Mouse (Mus musculus) layer of hippocampus, postnatal 36 days (tissue): Measurements from ENCODE around the gene Creb3. TPM values are rescaled to one million over a fixed set of nuclear protein-coding genes. Genes with fewer than 3 reads are reported as not detected.
"Not testable (repeated sequence)": the region's sequence is repeated elsewhere in the genome, so short reads cannot be mapped to it uniquely, and the experiment has no call there.

ENCODE experiments used
- DNase-seq, 2 experiments: peaks; one replicate each; pipeline ENCODE4 v3.0.0; 2022
- total RNA-seq, 2 experiments: library from RNA; stranded (reverse); gene quantifications; 2 replicates each; pipeline ENCODE4 v1.2.3; 2021

Creb3 gene
- total RNA-seq, 2 experiments from 2014 or later, result 72.6 to 73.2 TPM

- DNase-seq, result no peak
These were observed 22.6 kb downstream of the Creb3 start, which contains the start of gene Msmp for GRCm38 (mm10) chr4:43584444-43585416. Gene Msmp, minus strand, starts transcription at chr4:43584494.

GRCm38 (mm10) chr4:43585682-43586081 is 23.6 kb downstream of the Creb3 start:
- DNase-seq, result no peak

- no peak for DNase-seq
These were observed 24.3 kb downstream of the Creb3 start for GRCm38 (mm10) chr4:43586411-43586810.

- DNase-seq, result no peak
These were observed 25.5 kb downstream of the Creb3 start for GRCm38 (mm10) chr4:43587681-43588080.

- no peak for DNase-seq
These were observed 29.4 kb downstream of the Creb3 start for GRCm38 (mm10) chr4:43591543-43591942.

GRCm38 (mm10) chr4:43591961-43592360 is 29.8 kb downstream of the Creb3 start:
- no peak for DNase-seq

GRCm38 (mm10) chr4:43593453-43593852 is 31.3 kb downstream of the Creb3 start:
- DNase-seq, result no peak

GRCm38 (mm10) chr4:43596597-43596996 is 34.5 kb downstream of the Creb3 start:
- not testable (repeated sequence) for DNase-seq

- no peak for DNase-seq
These were observed 36.1 kb downstream of the Creb3 start for GRCm38 (mm10) chr4:43598200-43598599.

- DNase-seq, result no peak
These were observed 36.7 kb downstream of the Creb3 start for GRCm38 (mm10) chr4:43598650-43599380.

GRCm38 (mm10) chr4:43600195-43600934 is 38.2 kb downstream of the Creb3 start:
- DNase-seq, result no peak

GRCm38 (mm10) chr4:43604099-43604498 is 42.0 kb downstream of the Creb3 start:
- no peak for DNase-seq

- DNase-seq, result no peak
These were observed 42.9 kb downstream of the Creb3 start for GRCm38 (mm10) chr4:43604751-43605685.

- no peak for DNase-seq
These were observed 50.4 kb downstream of the Creb3 start for GRCm38 (mm10) chr4:43612534-43612933.

GRCm38 (mm10) chr4:43613060-43613730 is 51.1 kb downstream of the Creb3 start:
- DNase-seq, result no peak

Other genes starting within 250 kb of the Creb3 start
- 100 to 1,000 TPM; 104 to 120 TPM for gene Rusc2, start 180.4 kb upstream of the Creb3 start, total RNA-seq
- gene Fam166b, start 133.2 kb upstream of the Creb3 start, total RNA-seq, result 1 to 10 TPM in 1 of 2 experiments, under 1 TPM in 1; 0.72 to 2.6 TPM
- 10 to 100 TPM; 76.2 to 76.3 TPM for gene Tesk1, start 120.4 kb upstream of the Creb3 start, total RNA-seq
- gene Cd72, start 107.7 kb upstream of the Creb3 start, total RNA-seq, result not detected
- gene Sit1, start 78.6 kb upstream of the Creb3 start, total RNA-seq, result not detected
- 10 to 100 TPM; 25.0 to 26.0 TPM for gene Ccdc107, start 69.4 kb upstream of the Creb3 start, total RNA-seq
- under 1 TPM; 0.56 to 0.82 TPM for gene Arhgef39, start 62.6 kb upstream of the Creb3 start, total RNA-seq
- under 1 TPM; 0.17 to 0.35 TPM for gene Car9, start 55.4 kb upstream of the Creb3 start, total RNA-seq
- 1 to 10 TPM; 4.8 to 6.9 TPM for gene Tpm2, start 38.6 kb upstream of the Creb3 start, total RNA-seq
- 10 to 100 TPM; 44.8 to 49.0 TPM for gene Tln1, start 359 bp downstream of the Creb3 start, total RNA-seq
- gene Rgp1, start 16.4 kb downstream of the Creb3 start, total RNA-seq, result 10 to 100 TPM; 43.2 to 51.2 TPM
- gene Gba2, start 16.5 kb downstream of the Creb3 start, total RNA-seq, result 10 to 100 TPM; 58.8 to 59.6 TPM
- gene Msmp, start 22.2 kb downstream of the Creb3 start, total RNA-seq, result not detected
- gene Npr2, start 69.6 kb downstream of the Creb3 start, total RNA-seq, result 10 to 100 TPM; 51.6 to 59.1 TPM
- gene Spag8, start 91.3 kb downstream of the Creb3 start, total RNA-seq, result 1 to 10 TPM in 1 of 2 experiments, under 1 TPM in 1; 0.87 to 1.4 TPM
- 10 to 100 TPM; 29.6 to 33.2 TPM for gene Hint2, start 94.1 kb downstream of the Creb3 start, total RNA-seq
- 10 to 100 TPM; 66.7 to 67.3 TPM for gene Tmem8b, start 106.6 kb downstream of the Creb3 start, total RNA-seq
- 1 to 10 TPM; 1.3 to 1.5 TPM for gene Fam221b, start 106.8 kb downstream of the Creb3 start, total RNA-seq
- gene Olfr70, start 138.5 kb downstream of the Creb3 start, total RNA-seq, result not detected
- not detected for gene Olfr71, start 147.9 kb downstream of the Creb3 start, total RNA-seq
- 1 to 10 TPM in 1 of 2 experiments, under 1 TPM in 1; 0.47 to 1.2 TPM for gene Hrct1, start 164.9 kb downstream of the Creb3 start, total RNA-seq
- gene Spaar, start 167.7 kb downstream of the Creb3 start, total RNA-seq, result 1 to 10 TPM in 1 of 2 experiments, under 1 TPM in 1; 0.61 to 1.1 TPM
- not detected for gene Olfr159, start 208.7 kb downstream of the Creb3 start, total RNA-seq